Mouse (Mus musculus): Measurements from ENCODE around the gene Hsh2d. TPM values are rescaled to one million over a fixed set of nuclear protein-coding genes. Genes with fewer than 3 reads are reported as not detected.

Hsh2d gene
- total and polyA plus RNA-seq, 3 experiments, result 0.16 to 2.2 TPM; not detected in 1

DNA sequence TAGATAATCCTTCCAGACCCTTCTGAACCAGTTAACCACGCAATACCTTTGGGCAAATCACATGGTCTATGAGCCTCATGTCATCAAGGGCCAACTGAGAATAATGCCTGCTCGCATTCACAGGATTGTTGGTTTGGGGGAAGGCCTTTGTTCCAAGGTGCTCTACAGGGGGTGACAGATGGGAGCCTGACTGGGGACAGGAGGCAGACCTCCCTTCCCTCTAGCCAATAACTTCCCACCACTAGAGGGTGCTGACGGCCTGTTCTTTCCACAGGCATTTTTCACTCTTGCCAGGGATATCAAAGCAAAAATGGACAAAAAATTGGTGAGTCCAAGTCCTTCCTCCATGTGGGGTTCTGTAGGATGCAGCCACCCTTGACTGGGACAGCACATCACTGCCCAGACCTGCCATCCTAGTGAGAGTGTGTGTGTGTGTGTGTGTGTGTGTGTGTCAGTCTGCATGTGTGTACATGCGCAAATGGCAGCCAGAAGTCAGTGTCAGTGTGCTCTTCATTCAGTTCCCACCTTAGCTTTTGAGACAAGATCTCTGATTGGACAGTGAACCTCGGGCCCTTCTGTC is 12.0 kb upstream of the Hsh2d start:
- H3K4me1 ChIP-seq (ENCODE audit: insufficient read depth, low read depth, low read length), result peaks cover 3% of the 10 kb centered on the region; the same call in 1 of the 2 replicates
- H3K4me3 ChIP-seq (ENCODE audit: low read depth, low read length), result no peak overlapping the region
- TF ChIP-seq GATA2 (IDR thresholded peaks at IDR 0.05; ENCODE audit: borderline replicate concordance, low read depth, low read length), result no peak
- TF ChIP-seq TAL1 (conservative IDR thresholded peaks at IDR 0.05; ENCODE audit: low read depth, low read length), result no peak
- peak; percentile 44 for TF ChIP-seq CTCF (IDR thresholded peaks at IDR 0.05; ENCODE audit: low read depth, low read length)
- TF ChIP-seq POLR2AphosphoS5 (IDR thresholded peaks at IDR 0.05; ENCODE audit: insufficient replicate concordance, low read depth, low read length), result no peak
- ATAC-seq (ENCODE audit: extremely low read depth, insufficient number of reproducible peaks, low FRiP score, poor library complexity, severe bottlenecking) (no peak), DNase-seq (ENCODE audit: low spot score) (no peak)
- no peaks in the 10 kb centered on the region for H3K9me3 ChIP-seq (replicated peaks)
- H3K36me3 ChIP-seq (replicated peaks), result peaks cover 97% of the 10 kb centered on the region
- no peaks in the 10 kb centered on the region for H3K27me3 ChIP-seq (ENCODE audit: insufficient read depth, low read length)

DNA sequence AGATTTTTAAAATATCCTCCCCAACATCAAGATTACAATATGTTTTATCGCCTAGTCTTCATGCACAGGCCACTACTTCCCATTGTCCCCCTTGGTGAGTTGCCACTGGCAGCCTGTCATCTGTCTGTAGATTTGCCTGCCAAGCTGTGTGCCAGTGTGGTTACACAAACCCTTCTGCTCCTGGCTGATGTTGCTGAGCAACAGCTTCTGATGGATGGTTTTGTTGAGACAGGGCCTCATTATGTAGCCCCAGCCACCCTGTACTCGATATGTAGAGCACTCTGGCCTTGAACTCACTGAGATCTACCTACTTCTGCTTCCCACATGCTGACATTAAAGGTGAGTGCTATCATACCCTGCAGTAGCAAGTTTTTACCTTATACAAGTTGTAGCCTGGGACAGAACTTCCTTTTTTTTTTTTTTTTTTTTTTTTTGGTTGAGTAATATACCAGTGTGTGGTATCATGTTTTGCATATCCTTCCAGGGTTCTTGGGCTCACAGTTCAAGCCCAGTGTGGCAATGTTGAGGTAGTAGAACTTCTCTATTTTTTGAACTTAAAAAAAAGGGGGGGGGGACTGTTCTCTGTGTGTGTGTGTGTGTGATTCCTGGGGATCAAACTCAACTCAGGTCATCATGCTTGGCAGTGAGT is 5.8 kb upstream of the Hsh2d start:
- DNase-seq (ENCODE audit: low spot score), result no peak
- no peak for ATAC-seq (ENCODE audit: extremely low read depth, insufficient number of reproducible peaks, low FRiP score, poor library complexity, severe bottlenecking)
- peaks cover 9% of the 10 kb centered on the region for H3K4me1 ChIP-seq (ENCODE audit: insufficient read depth, low read depth, low read length)
- no peaks in the 10 kb centered on the region for H3K9me3 ChIP-seq (replicated peaks)
- peaks cover 5% of the 10 kb centered on the region; the same call in 1 of the 2 replicates for H3K27me3 ChIP-seq (ENCODE audit: insufficient read depth, low read length)
- peaks cover 37% of the 10 kb centered on the region for H3K36me3 ChIP-seq (replicated peaks)
- no peak overlapping the region for H3K4me3 ChIP-seq (ENCODE audit: low read depth, low read length)
- no peak for TF ChIP-seq GATA2 (IDR thresholded peaks at IDR 0.05; ENCODE audit: borderline replicate concordance, low read depth, low read length)
- no peak for TF ChIP-seq TAL1 (conservative IDR thresholded peaks at IDR 0.05; ENCODE audit: low read depth, low read length)
- no peak for TF ChIP-seq GATA1 (IDR thresholded peaks at IDR 0.05; ENCODE audit: borderline replicate concordance, low read length)
- no peak for TF ChIP-seq POLR2AphosphoS5 (IDR thresholded peaks at IDR 0.05; ENCODE audit: insufficient replicate concordance, low read depth, low read length)
- TF ChIP-seq CTCF (IDR thresholded peaks at IDR 0.05; ENCODE audit: low read depth, low read length), result no peak

DNA sequence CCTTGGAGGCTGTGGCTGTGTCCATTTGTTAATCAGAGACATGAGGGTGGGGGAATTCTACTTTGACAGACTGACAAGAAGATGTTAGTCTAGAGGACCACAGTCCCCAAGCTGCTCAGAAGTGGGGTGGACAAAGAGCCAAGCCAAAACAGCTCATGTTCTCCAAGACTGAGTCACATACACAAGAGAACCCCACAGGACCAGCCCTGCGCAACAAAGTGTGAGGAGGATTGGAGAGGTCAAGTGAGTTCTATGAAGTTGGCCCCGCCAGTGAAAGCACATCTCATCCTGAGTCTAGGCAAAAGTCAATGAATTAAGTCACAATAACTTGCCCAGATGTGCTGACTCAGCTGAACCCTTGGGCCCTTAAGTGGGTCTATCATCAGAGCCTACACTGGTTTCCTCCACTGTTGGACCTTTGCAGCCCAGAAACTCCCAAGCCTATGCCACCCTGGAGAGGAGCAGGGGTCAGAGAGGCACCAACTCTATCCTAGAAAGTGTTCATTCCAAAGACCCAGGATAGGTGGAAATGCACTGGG is 1.6 kb upstream of the Hsh2d start:
- no peak for TF ChIP-seq TAL1 (conservative IDR thresholded peaks at IDR 0.05; ENCODE audit: low read depth, low read length)
- TF ChIP-seq POLR2AphosphoS5 (IDR thresholded peaks at IDR 0.05; ENCODE audit: insufficient replicate concordance, low read depth, low read length), result no peak
- no peak for TF ChIP-seq CTCF (IDR thresholded peaks at IDR 0.05; ENCODE audit: low read depth, low read length)
- no peak for TF ChIP-seq GATA2 (IDR thresholded peaks at IDR 0.05; ENCODE audit: borderline replicate concordance, low read depth, low read length)
- no peak for TF ChIP-seq GATA1 (IDR thresholded peaks at IDR 0.05; ENCODE audit: borderline replicate concordance, low read length)
- Histone ChIP-seq H3K27me3 (ENCODE audit: insufficient read depth, low read length) (peaks cover 10% of the 10 kb centered on the region), H3K9me3 (replicated peaks) (0 out of 2 replicates have a peak, but pooled peaks cover 3% of the 10 kb centered on the region), H3K4me3 (ENCODE audit: low read depth, low read length) (no peak overlapping the region), H3K4me1 (ENCODE audit: insufficient read depth, low read depth, low read length) (peaks cover 21% of the 10 kb centered on the region), H3K36me3 (replicated peaks) (no peaks in the 10 kb centered on the region)
- no peak for ATAC-seq (ENCODE audit: extremely low read depth, insufficient number of reproducible peaks, low FRiP score, poor library complexity, severe bottlenecking)
- no peak for DNase-seq (ENCODE audit: low spot score)

DNA sequence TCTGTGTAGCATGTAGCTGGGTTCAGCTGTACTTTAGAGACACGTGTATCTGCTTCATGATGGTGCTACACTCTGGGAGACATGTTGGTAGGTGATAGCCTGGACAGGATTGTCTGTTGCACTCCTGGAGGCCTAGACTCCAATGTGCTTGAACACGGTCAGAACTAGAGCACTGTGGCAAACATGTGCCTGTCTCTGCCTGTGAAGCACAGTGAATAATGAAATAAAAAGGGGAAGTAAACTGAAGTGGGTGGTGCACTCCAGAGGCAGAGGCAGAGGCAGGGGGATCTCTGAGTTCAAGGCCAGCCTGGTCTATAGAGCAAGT is 739 bp downstream of the Hsh2d start:
- TF ChIP-seq CTCF (IDR thresholded peaks at IDR 0.05; ENCODE audit: low read depth, low read length) (no peak), TAL1 (conservative IDR thresholded peaks at IDR 0.05; ENCODE audit: low read depth, low read length) (no peak), GATA1 (IDR thresholded peaks at IDR 0.05; ENCODE audit: borderline replicate concordance, low read length) (no peak)
- H3K4me3 ChIP-seq (ENCODE audit: low read depth, low read length), result no peak overlapping the region
- 0 out of 2 replicates have a peak, but pooled peaks cover 3% of the 10 kb centered on the region for H3K9me3 ChIP-seq (replicated peaks)
- H3K4me1 ChIP-seq (ENCODE audit: insufficient read depth, low read depth, low read length), result peaks cover 21% of the 10 kb centered on the region
- DNase-seq (ENCODE audit: low spot score), result no peak
- H3K27me3 ChIP-seq (ENCODE audit: insufficient read depth, low read length), result peaks cover 13% of the 10 kb centered on the region
- no peak for ATAC-seq (ENCODE audit: extremely low read depth, insufficient number of reproducible peaks, low FRiP score, poor library complexity, severe bottlenecking)
- no peaks in the 10 kb centered on the region for H3K36me3 ChIP-seq (replicated peaks)

DNA sequence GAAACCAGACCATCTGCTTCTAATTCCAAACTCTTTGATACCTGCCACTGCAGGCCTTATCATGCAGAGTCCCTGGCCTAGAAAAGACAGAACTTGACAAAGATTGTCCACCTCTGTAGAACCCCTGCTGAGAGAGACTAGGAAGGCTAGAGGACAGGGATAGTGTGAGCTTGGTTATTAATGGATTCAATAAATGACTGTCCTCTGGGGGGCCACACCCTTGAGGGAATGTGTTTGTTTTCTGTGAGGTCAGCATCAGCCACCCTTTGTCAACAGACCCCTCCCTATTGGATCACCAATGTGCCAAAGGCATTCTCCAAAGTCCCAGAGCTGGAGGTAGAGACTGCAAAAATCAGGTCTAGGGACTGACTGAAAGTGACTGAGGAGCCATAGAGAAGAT is 2.6 kb downstream of the Hsh2d start:
- DNase-seq (ENCODE audit: low spot score) (no peak), ATAC-seq (ENCODE audit: extremely low read depth, insufficient number of reproducible peaks, low FRiP score, poor library complexity, severe bottlenecking) (no peak)
- H3K4me1 ChIP-seq (ENCODE audit: insufficient read depth, low read depth, low read length), result peaks cover 21% of the 10 kb centered on the region
- TF ChIP-seq TAL1 (conservative IDR thresholded peaks at IDR 0.05; ENCODE audit: low read depth, low read length) (no peak), CTCF (IDR thresholded peaks at IDR 0.05; ENCODE audit: low read depth, low read length) (no peak), POLR2AphosphoS5 (IDR thresholded peaks at IDR 0.05; ENCODE audit: insufficient replicate concordance, low read depth, low read length) (no peak), GATA2 (IDR thresholded peaks at IDR 0.05; ENCODE audit: borderline replicate concordance, low read depth, low read length) (no peak), GATA1 (IDR thresholded peaks at IDR 0.05; ENCODE audit: borderline replicate concordance, low read length) (no peak)
- H3K27me3 ChIP-seq (ENCODE audit: insufficient read depth, low read length), result peaks cover 13% of the 10 kb centered on the region
- H3K4me3 ChIP-seq (ENCODE audit: low read depth, low read length), result no peak overlapping the region
- no peaks in the 10 kb centered on the region for H3K36me3 ChIP-seq (replicated peaks)
- H3K9me3 ChIP-seq (replicated peaks), result 0 out of 2 replicates have a peak, but pooled peaks cover 3% of the 10 kb centered on the region

DNA sequence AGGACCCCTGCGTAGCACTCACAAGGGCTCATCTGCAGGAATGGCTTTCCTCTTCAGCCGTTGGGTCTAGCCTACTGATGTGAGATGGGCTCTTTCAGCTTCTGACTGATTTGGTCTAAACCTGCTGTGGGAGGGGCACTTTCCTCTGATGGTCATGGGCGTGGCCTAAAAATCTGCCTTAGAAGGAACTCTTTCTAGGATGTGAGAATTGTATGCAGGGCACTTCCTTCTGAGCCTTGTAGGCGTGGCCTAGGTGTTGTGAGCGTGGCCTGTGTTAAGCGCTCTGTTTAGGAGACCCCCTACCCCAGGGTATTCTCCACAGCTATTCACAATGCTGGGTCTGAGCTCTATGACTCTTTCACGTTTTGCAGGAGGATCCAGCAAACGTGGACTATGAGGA is 8.6 kb downstream of the Hsh2d start:
- Histone ChIP-seq H3K27me3 (ENCODE audit: insufficient read depth, low read length) (peaks cover 18% of the 10 kb centered on the region), H3K9me3 (replicated peaks) (peaks cover 6% of the 10 kb centered on the region; the same call in 1 of the 2 replicates), H3K4me1 (ENCODE audit: insufficient read depth, low read depth, low read length) (peaks cover 15% of the 10 kb centered on the region), H3K36me3 (replicated peaks) (no peaks in the 10 kb centered on the region), H3K4me3 (ENCODE audit: low read depth, low read length) (no peak overlapping the region)
- DNase-seq (ENCODE audit: low spot score), result no peak
- ATAC-seq (ENCODE audit: extremely low read depth, insufficient number of reproducible peaks, low FRiP score, poor library complexity, severe bottlenecking), result no peak
- no peak for TF ChIP-seq TAL1 (conservative IDR thresholded peaks at IDR 0.05; ENCODE audit: low read depth, low read length)
- no peak for TF ChIP-seq CTCF (IDR thresholded peaks at IDR 0.05; ENCODE audit: low read depth, low read length)
- no peak for TF ChIP-seq GATA1 (IDR thresholded peaks at IDR 0.05; ENCODE audit: borderline replicate concordance, low read length)
- TF ChIP-seq POLR2AphosphoS5 (IDR thresholded peaks at IDR 0.05; ENCODE audit: insufficient replicate concordance, low read depth, low read length), result no peak
- TF ChIP-seq GATA2 (IDR thresholded peaks at IDR 0.05; ENCODE audit: borderline replicate concordance, low read depth, low read length), result no peak

All from G1E (cell line).